Mouse (Mus musculus) liver, embryonic 14.5 days (tissue): ENCODE data around the gene Emx2.

Experiments used
- CTCF ChIP-seq: IDR thresholded peaks from 2 replicates; pipeline ENCODE4 v1.5.1; 2016; ENCODE audit warnings: antibody characterized with exemption, low read depth, control low read depth
- EP300 ChIP-seq: IDR thresholded peaks from 2 replicates; pipeline ENCODE4 v1.6.1; 2016; ENCODE audit warnings: antibody characterized with exemption, low read depth

DNA sequence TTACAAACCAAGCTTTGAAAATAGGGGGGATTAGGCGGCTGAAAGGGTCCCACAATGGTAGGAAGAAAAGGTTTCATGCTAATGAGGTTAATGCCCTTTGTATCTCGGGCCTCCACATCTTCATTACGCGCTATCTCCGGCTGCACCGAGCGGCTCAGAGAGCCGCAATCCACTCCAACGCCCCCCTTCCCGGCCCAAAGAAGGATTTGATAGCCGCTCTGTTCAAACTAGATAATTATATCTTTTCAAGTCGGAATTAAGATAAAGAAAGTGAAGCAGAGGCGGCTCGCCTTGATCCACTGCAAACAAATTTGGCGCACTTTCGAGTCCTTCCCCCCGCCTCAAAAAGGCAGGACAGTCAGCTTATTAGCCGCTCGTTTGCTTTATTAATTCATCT lies 8.8 kb downstream of the Emx2 start:
- TF ChIP-seq CTCF = no peak
- TF ChIP-seq EP300 = 0 out of 2 replicates have a peak, but pooled peaks have one; percentile 16
